Mouse (Mus musculus) mesoderm, embryonic 11.5 days (tissue): ENCODE results near the gene Rxfp1.
"Not testable (repeated sequence)": the region's sequence is repeated elsewhere in the genome, so short reads cannot be mapped to it uniquely, and the experiment has no call there.

ENCODE experiments used
- DNase-seq: peaks from one replicate; pipeline ENCODE4 v3.0.0-alpha.2; 2012; ENCODE audit warnings: low read depth, low spot score

The Rxfp1 gene

GRCm38 (mm10) chr3:79737780-79738179 is at the start of gene Rxfp1:
TSS of gene Rxfp1 (minus strand) at chr3:79737880.
- no peak for DNase-seq

- no peak for DNase-seq
Measured at GRCm38 (mm10) chr3:79784362-79784736, 46.7 kb upstream of the Rxfp1 start.

- peak; percentile 54 for DNase-seq
Measured at GRCm38 (mm10) chr3:79783630-79784361, 46.1 kb upstream of the Rxfp1 start.

GRCm38 (mm10) chr3:79772701-79773100 is 35.0 kb upstream of the Rxfp1 start:
- no peak for DNase-seq

- no peak for DNase-seq
Measured at GRCm38 (mm10) chr3:79753736-79754135, 16.1 kb upstream of the Rxfp1 start.

- no peak for DNase-seq
Measured at GRCm38 (mm10) chr3:79746585-79746984, 8.9 kb upstream of the Rxfp1 start.

- no peak for DNase-seq
Measured at GRCm38 (mm10) chr3:79745101-79745500, 7.4 kb upstream of the Rxfp1 start.

- no peak for DNase-seq
Measured at GRCm38 (mm10) chr3:79744415-79744814, 6.7 kb upstream of the Rxfp1 start.

GRCm38 (mm10) chr3:79740351-79740750 is 2.7 kb upstream of the Rxfp1 start:
- DNase-seq = no peak

GRCm38 (mm10) chr3:79738451-79738850 is 771 bp upstream of the Rxfp1 start:
- DNase-seq = no peak

GRCm38 (mm10) chr3:79726506-79727075 is 11.1 kb downstream of the Rxfp1 start:
- DNase-seq = no peak

- DNase-seq = no peak
Measured at GRCm38 (mm10) chr3:79720756-79721484, 16.8 kb downstream of the Rxfp1 start.

GRCm38 (mm10) chr3:79706436-79706835 is 31.2 kb downstream of the Rxfp1 start:
- no peak for DNase-seq

GRCm38 (mm10) chr3:79703135-79703534 is 34.5 kb downstream of the Rxfp1 start:
- no peak for DNase-seq

GRCm38 (mm10) chr3:79691957-79692356 is 45.7 kb downstream of the Rxfp1 start:
- DNase-seq = no peak

- no peak for DNase-seq
Measured at GRCm38 (mm10) chr3:79690111-79690651, 47.5 kb downstream of the Rxfp1 start.

- DNase-seq = not testable (repeated sequence)
Measured at GRCm38 (mm10) chr3:79688101-79688500, 49.6 kb downstream of the Rxfp1 start.

- DNase-seq = no peak
Measured at GRCm38 (mm10) chr3:79683529-79683928, 54.2 kb downstream of the Rxfp1 start.

- peak; percentile 15 for DNase-seq
Measured at GRCm38 (mm10) chr3:79682351-79683132, 55.1 kb downstream of the Rxfp1 start.

- no peak for DNase-seq
Measured at GRCm38 (mm10) chr3:79676411-79676810, 61.3 kb downstream of the Rxfp1 start.

- DNase-seq = no peak
Measured at GRCm38 (mm10) chr3:79674641-79675040, 63.0 kb downstream of the Rxfp1 start.

- DNase-seq = peak; percentile 71
Measured at GRCm38 (mm10) chr3:79673082-79673481, 64.6 kb downstream of the Rxfp1 start.
